Mouse (Mus musculus): ENCODE data around the gene Zc3hav1l.

Zc3hav1l gene

DNA sequence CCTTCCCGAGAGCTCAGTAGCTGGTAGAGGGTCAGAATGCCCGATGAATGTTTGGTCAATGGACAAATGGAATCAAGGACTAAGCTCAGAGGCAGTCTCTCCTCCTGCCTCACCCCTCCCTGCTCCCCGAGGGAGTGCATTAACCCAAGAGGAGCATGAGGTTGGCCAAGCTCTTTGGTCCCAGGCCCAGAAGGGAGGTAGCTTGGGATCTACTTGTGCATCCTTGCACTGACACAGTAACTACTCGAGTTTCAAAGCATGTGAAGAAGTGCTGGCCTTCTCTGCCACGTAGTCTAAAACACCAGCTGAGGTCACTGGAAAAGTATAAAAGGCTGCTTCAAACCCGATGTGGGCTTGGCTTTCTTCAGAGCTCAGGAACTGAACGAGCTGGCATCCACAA is 34.6 kb downstream of the Zc3hav1l start:
- no peak for DNase-seq (ENCODE audit: low read depth, low spot score)

GRCm38 (mm10) chr6:38263393-38264159 is 35.5 kb downstream of the Zc3hav1l start:
- no peak for DNase-seq (ENCODE audit: low read depth, low spot score)

GRCm38 (mm10) chr6:38261877-38262276 is 37.2 kb downstream of the Zc3hav1l start:
- DNase-seq (ENCODE audit: low read depth, low spot score): no peak

DNA sequence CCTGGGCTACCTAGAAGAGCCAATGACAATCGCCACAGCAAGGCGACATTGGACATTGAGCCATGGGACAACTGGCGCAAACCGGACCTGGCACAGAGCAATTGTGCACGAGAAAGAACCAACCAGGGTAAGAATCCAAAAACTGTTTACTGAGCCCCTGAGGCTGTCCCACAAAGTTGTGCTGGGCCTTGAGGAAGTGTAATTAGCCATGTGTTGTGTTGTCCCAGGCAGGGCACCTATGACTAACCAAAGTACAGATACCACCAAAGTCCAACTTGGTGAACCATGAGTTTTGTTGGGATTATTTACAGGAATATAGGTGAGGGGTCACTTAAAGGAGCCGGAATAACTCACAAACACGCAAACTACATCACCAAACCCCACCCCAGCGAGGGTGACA is 41.6 kb downstream of the Zc3hav1l start:
- DNase-seq (ENCODE audit: low read depth, low spot score): no peak

DNA sequence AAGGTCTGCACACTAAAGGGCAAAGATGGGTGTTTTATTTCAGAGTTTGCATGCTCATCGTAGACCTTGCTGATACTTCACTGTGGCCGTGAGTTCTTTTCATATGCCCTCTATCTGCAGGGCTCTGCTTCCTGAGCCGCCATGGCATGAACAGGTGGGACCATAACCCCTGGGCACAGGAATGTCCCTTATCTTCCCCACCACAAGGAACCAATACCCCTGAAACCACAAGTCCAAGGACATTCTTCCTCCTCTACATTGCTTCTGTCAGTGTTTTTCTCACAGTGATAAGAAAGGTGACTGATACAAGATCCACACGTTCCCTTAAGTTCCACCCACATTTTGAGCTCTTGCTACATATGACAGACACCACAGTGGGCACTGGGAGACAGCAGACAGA is 42.3 kb downstream of the Zc3hav1l start:
- DNase-seq (ENCODE audit: low read depth, low spot score): no peak

DNA sequence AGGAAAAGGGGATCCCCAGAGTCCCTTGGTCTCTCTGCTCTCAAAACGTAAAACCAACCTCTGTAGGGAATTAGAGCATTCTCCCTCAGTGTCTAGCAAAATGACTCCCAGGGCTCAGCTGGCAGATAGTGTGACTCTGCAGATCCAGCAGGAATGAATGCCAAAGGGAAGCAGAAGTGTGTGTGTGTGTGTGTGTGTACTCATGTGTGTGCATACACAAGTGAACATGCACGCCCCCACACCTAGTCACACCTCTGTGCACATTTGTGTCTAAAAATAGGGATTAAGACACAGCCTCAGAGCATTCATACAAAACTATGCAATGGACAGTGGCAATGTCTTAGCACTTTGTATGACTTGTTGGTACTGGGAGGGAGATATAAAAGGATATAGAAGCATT is 43.3 kb downstream of the Zc3hav1l start:
- DNase-seq (ENCODE audit: low read depth, low spot score): no peak

DNA sequence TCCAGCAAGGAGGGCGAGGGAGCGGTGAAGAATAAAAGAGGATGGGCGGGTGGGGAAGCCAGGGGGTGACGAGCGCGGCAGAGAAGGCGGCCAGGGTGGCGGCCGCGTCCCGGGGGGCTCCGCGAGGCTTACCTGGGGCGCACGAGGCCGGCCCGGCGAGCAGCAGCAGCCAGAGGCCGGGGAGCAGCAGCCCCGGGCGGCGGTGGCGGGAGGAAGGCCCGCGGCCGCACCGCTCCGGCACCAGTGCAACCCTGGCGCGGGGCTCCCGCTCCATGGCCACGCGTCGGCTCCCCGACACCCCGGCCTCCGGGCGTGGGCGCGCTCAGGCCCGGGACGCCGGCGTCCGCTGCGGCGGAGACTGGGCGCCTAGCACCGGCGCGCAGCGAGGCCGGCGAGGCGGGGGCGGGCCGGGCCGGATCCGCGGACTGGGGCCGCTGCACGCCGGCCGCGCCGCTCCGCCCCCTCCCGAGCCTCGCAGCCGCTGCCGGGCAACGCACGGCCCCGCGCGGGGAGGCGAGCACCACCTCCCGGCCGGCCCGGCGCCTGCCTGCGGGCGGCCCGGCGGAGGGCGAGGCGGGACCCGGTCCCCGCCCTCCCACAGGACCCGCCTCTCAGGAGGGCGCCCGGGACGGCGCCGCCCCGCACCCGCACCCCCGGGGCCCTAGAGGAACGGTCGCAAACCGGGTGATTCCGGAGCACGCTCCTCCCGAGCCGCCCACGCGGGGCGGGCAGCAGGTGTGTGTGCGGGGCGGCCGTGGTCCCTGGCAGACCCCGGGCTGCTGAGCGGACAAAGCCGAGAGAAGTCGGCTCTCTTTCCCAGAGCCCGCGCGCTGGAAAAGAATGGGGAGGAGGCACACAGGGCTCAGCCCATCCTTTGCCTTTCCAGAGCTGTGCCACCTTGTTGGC is 45.1 kb downstream of the Zc3hav1l start, which contains the start of gene D630045J12Rik:
Gene D630045J12Rik, minus strand, starts transcription at position 274 of the 906 bp plus-strand sequence.
- DNase-seq (ENCODE audit: low read depth, low spot score): peak; percentile 67

- DNase-seq (ENCODE audit: low read depth, low spot score): no peak
Observed at GRCm38 (mm10) chr6:38252766-38253735, 46.0 kb downstream of the Zc3hav1l start.

GRCm38 (mm10) chr6:38252139-38252538 is 46.9 kb downstream of the Zc3hav1l start:
- DNase-seq (ENCODE audit: low read depth, low spot score): no peak

DNA sequence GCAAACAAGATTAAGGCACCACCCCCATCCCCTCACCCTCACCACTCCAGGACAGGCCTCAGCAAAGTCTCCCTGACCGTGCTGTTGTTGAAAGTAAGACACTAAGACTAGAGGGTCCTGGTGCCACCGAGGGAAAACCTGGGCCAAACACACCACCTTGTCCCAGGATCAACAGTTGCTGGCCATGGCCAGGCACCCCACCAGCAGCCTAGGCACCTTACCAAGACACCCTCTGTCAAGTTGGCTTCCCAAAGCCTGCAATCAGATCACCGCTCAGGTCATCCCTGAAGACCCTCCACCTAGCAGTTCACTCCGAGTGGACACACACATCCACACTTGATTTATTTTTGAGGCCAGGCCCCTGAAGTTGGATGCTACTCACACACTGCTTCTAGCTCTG is 47.6 kb downstream of the Zc3hav1l start:
- DNase-seq (ENCODE audit: low read depth, low spot score): no peak

- DNase-seq (ENCODE audit: low read depth, low spot score): no peak
Observed at GRCm38 (mm10) chr6:38247362-38247761, 51.7 kb downstream of the Zc3hav1l start.

GRCm38 (mm10) chr6:38244806-38245205 is 54.3 kb downstream of the Zc3hav1l start:
- DNase-seq (ENCODE audit: low read depth, low spot score): no peak

DNA sequence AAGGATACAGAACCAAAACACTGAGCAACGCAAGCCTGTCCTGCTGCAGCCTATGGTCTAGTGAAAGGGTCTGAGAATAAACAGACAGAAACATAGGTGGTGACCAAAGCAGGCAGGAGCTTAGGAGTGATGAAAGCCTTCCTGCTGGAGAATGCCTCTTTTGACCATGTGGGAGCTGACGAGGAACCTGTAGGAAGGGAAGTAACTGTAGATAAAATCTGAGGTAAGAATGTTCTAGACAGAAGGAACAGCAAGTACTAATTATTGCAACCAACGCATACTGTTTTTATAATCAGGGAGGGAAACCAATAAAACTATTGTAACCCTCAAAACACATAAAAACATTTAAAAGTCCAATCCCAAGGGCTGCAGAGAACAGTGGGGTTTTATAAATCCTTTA is 54.9 kb downstream of the Zc3hav1l start:
- DNase-seq (ENCODE audit: low read depth, low spot score): no peak

DNA sequence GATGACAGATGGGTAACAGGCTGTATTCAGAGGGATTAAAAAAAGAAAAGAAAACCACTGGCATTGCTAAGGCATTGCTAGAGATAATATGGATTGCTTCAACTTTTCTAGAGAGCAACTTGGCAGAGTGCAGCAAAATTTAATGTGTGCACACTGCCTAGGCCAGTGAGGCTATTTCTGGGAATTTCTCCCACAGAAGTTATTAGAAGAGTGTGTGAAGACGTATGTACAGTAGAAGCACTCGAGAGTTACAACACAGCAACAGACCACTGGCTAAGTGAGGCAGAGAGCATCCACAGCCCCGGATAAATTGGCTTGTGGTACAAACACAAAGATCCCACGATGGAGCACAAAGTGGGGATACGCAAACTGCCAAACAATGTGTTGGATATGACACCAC is 56.2 kb downstream of the Zc3hav1l start:
- DNase-seq (ENCODE audit: low read depth, low spot score): no peak

DNA sequence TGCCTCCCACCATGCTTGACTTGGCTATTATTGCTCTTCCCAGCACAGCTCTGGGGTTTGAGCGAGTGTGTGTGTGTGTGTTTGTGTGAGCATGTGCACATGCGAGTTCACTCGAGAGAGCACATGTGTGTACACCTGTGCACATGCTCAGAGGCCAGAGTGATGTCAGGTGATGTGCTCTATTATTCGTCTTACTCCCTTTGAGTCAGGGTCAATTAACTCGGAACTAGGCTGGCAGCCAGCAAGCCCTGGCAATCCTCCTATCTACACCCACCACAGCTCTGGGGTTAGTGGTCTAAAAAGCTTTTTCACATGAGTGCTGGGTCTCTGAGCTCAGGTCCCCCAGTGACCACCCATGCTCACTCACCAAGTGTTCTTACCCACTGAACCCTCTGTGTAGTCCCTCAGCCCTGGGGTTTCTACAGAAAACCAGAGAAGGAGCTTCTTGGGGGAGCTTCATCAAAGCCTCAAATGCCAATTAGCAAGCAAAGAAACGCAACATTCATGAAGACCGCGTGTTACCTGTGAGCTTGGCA is 56.7 kb downstream of the Zc3hav1l start:
- no peak for DNase-seq (ENCODE audit: low read depth, low spot score)

DNA sequence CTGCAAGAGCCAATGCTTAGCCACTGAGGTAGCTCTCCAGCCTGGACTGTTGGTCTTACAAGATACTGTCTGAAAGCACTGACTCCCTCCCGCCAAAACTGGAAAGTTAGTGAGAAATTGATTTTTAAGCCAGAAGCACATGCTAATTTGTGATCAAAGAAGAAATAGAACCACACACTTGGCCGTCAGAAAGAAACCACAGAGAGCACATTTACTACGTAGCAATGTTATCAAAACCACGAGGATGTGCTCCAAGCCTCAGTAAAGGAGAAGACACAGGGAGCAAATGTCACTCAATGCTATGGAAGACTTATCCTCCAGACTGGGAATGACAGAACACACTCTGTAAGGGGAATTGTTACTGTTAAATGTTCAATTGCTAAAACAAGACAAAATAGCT is 57.6 kb downstream of the Zc3hav1l start:
- DNase-seq (ENCODE audit: low read depth, low spot score): no peak

- no peak for DNase-seq (ENCODE audit: low read depth, low spot score)
Observed at GRCm38 (mm10) chr6:38240618-38241017, 58.4 kb downstream of the Zc3hav1l start.

- DNase-seq (ENCODE audit: low read depth, low spot score): no peak
Observed at GRCm38 (mm10) chr6:38238382-38238781, 60.7 kb downstream of the Zc3hav1l start.

All from CD4-positive, CD25-positive, alpha-beta regulatory T cell, adult 2 months (primary cell).